In genomic region chr2:34914823-34915082, GRCm38 (mm10) we compare ENCODE assay signal across 9 mouse cellular contexts. TPM values are rescaled to one million over a fixed set of nuclear protein-coding genes. Genes with fewer than 3 reads are reported as not detected.
DNase-seq lines count a peak whose midpoint lies in the region; ATAC-seq and TF ChIP-seq lines count a peak whose summit lies in the region.
"Had no signal": no experiment of that assay in that cellular context is flagged by ENCODE, and none has a peak within 500 bp of the region (broad histone marks: within the 10 kb centered on the region; RNA-seq: fewer than 3 reads in every experiment).

No protein-coding gene starts in this region.

- DNase-seq in heart, postnatal 10 days = no peak
- no peak for DNase-seq in layer of hippocampus, postnatal 36 days
- no peak for DNase-seq in adrenal gland, adult 8-10 months
- DNase-seq: cerebellum, adult 9-10 months had no signal

- no peak for ATAC-seq in heart, embryonic 16.5 days (replicated peaks; ENCODE audit: extremely low read depth, insufficient read depth, low FRiP score)
- no peak for ATAC-seq in hindbrain, embryonic 13.5 days (ENCODE audit: low FRiP score)
- no peak for ATAC-seq in midbrain, embryonic 12.5 days (ENCODE audit: low FRiP score, low read depth)
- no peak for ATAC-seq in frontal cortex, adult (ENCODE audit: low TSS enrichment)

- no peak overlapping the region for H3K9ac ChIP-seq in heart, embryonic 16.5 days (ENCODE audit: low read length)
- H3K9ac ChIP-seq in ES-Bruce4 (ENCODE audit: low read depth, poor library complexity, severe bottlenecking) = peak overlapping the region; percentile 71; the same call in 1 of the 2 replicates
- no peak overlapping the region; the same call in 1 of the 2 replicates for H3K9ac ChIP-seq in hindbrain, embryonic 13.5 days
- no peak overlapping the region for H3K9ac ChIP-seq in midbrain, embryonic 12.5 days (replicated peaks)

- peak overlapping the region; percentile 97 for H3K4me2 ChIP-seq in heart, embryonic 16.5 days (ENCODE audit: low read depth, low read length)
- peak overlapping the region; percentile 82 for H3K4me2 ChIP-seq in hindbrain, embryonic 13.5 days
- peak overlapping the region; percentile 97 for H3K4me2 ChIP-seq in midbrain, embryonic 12.5 days (replicated peaks)

- no peak overlapping the region for H3K27ac ChIP-seq in heart, embryonic 16.5 days (ENCODE audit: low read length)
- 0 out of 2 replicates have a peak overlapping the region, but pooled peaks have one; percentile 11 for H3K27ac ChIP-seq in ES-Bruce4 (ENCODE audit: insufficient read depth, low read length)
- no peak overlapping the region for H3K27ac ChIP-seq in hindbrain, embryonic 13.5 days
- no peak overlapping the region for H3K27ac ChIP-seq in midbrain, embryonic 12.5 days (replicated peaks)

- no peak overlapping the region for H3K4me3 ChIP-seq in heart, embryonic 16.5 days (ENCODE audit: low read length)
- H3K4me3 ChIP-seq in ES-Bruce4 (ENCODE audit: low read depth, low read length) = peak overlapping the region; percentile 67
- peak overlapping the region; percentile 54 for H3K4me3 ChIP-seq in hindbrain, embryonic 13.5 days
- peak overlapping the region; percentile 64; the same call in 1 of the 2 replicates for H3K4me3 ChIP-seq in midbrain, embryonic 12.5 days

- H3K27me3 ChIP-seq in heart, embryonic 16.5 days (ENCODE audit: control insufficient read depth, insufficient read depth, low read length) = peaks cover 3% of the 10 kb centered on the region
- peaks cover 5% of the 10 kb centered on the region; the same call in 1 of the 2 replicates for H3K27me3 ChIP-seq in ES-Bruce4 (ENCODE audit: control insufficient read depth, insufficient read depth, low read length, poor library complexity, severe bottlenecking)
- peaks cover 47% of the 10 kb centered on the region for H3K27me3 ChIP-seq in hindbrain, embryonic 13.5 days
- H3K27me3 ChIP-seq in midbrain, embryonic 12.5 days = peaks cover 51% of the 10 kb centered on the region

- intact Hi-C loops in heart, postnatal 10 days (cut with DNase I) = no loop called here

- 0 out of 2 replicates have a peak, but pooled peaks cover 2% of the 10 kb centered on the region for H3K36me3 ChIP-seq in heart, embryonic 16.5 days (ENCODE audit: control insufficient read depth, insufficient read depth)
- no peaks in the 10 kb centered on the region for H3K36me3 ChIP-seq in ES-Bruce4 (ENCODE audit: control insufficient read depth, insufficient read depth, low read length, poor library complexity, severe bottlenecking)
- no peaks in the 10 kb centered on the region for H3K36me3 ChIP-seq in hindbrain, embryonic 13.5 days
- H3K36me3 ChIP-seq in midbrain, embryonic 12.5 days = no peaks in the 10 kb centered on the region

- no peak for TF ChIP-seq POLR2A in ES-Bruce4 (IDR thresholded peaks at IDR 0.05; ENCODE audit: insufficient read depth, low read length)

- H3K4me1 ChIP-seq in heart, embryonic 16.5 days (ENCODE audit: control insufficient read depth, insufficient read depth, low read length) = peaks cover 19% of the 10 kb centered on the region; the same call in 1 of the 2 replicates
- no peaks in the 10 kb centered on the region for H3K4me1 ChIP-seq in ES-Bruce4 (ENCODE audit: control insufficient read depth, insufficient read depth, low read length)
- peaks cover 22% of the 10 kb centered on the region for H3K4me1 ChIP-seq in hindbrain, embryonic 13.5 days (replicated peaks)
- peaks cover 22% of the 10 kb centered on the region for H3K4me1 ChIP-seq in midbrain, embryonic 12.5 days

- 26% methylated on average over 2 of the region's 2 CpGs for WGBS in heart, embryonic 16.5 days
- WGBS in hindbrain, embryonic 13.5 days = 7% methylated on average over 2 of the region's 2 CpGs
- 6% methylated on average over 2 of the region's 2 CpGs for whole genome bisulfite sequencing in midbrain, embryonic 12.5 days

- TF ChIP-seq EP300 in ES-Bruce4 (IDR thresholded peaks at IDR 0.05; ENCODE audit: insufficient read depth, low read depth, low read length) = no peak

- no peaks in the 10 kb centered on the region for H3K9me3 ChIP-seq in heart, embryonic 16.5 days (replicated peaks; ENCODE audit: control insufficient read depth, low read length)
- no peaks in the 10 kb centered on the region for H3K9me3 ChIP-seq in ES-Bruce4 (replicated peaks; ENCODE audit: control insufficient read depth, insufficient read depth, low read length, poor library complexity, severe bottlenecking)
- H3K9me3 ChIP-seq in hindbrain, embryonic 13.5 days = no peaks in the 10 kb centered on the region
- no peaks in the 10 kb centered on the region for H3K9me3 ChIP-seq in midbrain, embryonic 12.5 days

- no peak for TF ChIP-seq CTCF in ES-Bruce4 (IDR thresholded peaks at IDR 0.05; ENCODE audit: low read depth, low read length)

RNA-seq across cellular contexts. Expression of gene Phf19, which starts 0.9 kb away (rescaled TPM):
- polyA plus RNA-seq in heart, embryonic 16.5 days (2015; fragmentation: Nextera tagmentation; extraction: Ambion mirVana) = 2.1 and 2.6 TPM in 2 replicates
- total RNA-seq in heart, postnatal 10 days (2021) = 1 to 10 TPM; 3.5 to 3.8 TPM
- polyA plus RNA-seq in ES-Bruce4 (2011; ENCODE audit: insufficient read depth, insufficient read length, low read depth, missing spikeins) = 10.3 and 11.8 TPM in 2 replicates
- 1.1 and 1.3 TPM in 2 replicates for polyA plus RNA-seq in hindbrain, embryonic 13.5 days (2015; fragmentation: Nextera tagmentation; extraction: Ambion mirVana)
- 2.7 and 4.1 TPM in 2 replicates for polyA plus RNA-seq in midbrain, embryonic 12.5 days (2016; fragmentation: Nextera tagmentation; extraction: Ambion mirVana)
- 1 to 10 TPM; 1.1 to 1.3 TPM for total RNA-seq in layer of hippocampus, postnatal 36 days (2021)
- 1 to 10 TPM; 2.4 to 4.5 (median 3.6) TPM for total RNA-seq in adrenal gland, adult 8-10 months (2022)

RNA-seq across cellular contexts. Expression of gene Psmd5, which starts 40.0 kb away (rescaled TPM):
- polyA plus RNA-seq in heart, embryonic 16.5 days (2015; fragmentation: Nextera tagmentation; extraction: Ambion mirVana) = 54.0 and 57.4 TPM in 2 replicates
- 10 to 100 TPM; 15.7 to 18.6 TPM for total RNA-seq in heart, postnatal 10 days (2021)
- 63.9 and 77.6 TPM in 2 replicates for polyA plus RNA-seq in ES-Bruce4 (2011; ENCODE audit: insufficient read depth, insufficient read length, low read depth, missing spikeins)
- 95.6 and 105 TPM in 2 replicates for polyA plus RNA-seq in hindbrain, embryonic 13.5 days (2015; fragmentation: Nextera tagmentation; extraction: Ambion mirVana)
- 106 and 107 TPM in 2 replicates for polyA plus RNA-seq in midbrain, embryonic 12.5 days (2016; fragmentation: Nextera tagmentation; extraction: Ambion mirVana)
- 10 to 100 TPM; 40.3 to 44.3 TPM for total RNA-seq in layer of hippocampus, postnatal 36 days (2021)
- 10 to 100 TPM; 42.6 to 49.8 (median 45.8) TPM for total RNA-seq in adrenal gland, adult 8-10 months (2022)

RNA-seq across cellular contexts. Expression of gene Cutal, which starts 40.6 kb away (rescaled TPM):
- polyA plus RNA-seq in heart, embryonic 16.5 days (2015; fragmentation: Nextera tagmentation; extraction: Ambion mirVana) = 0.20 and 0.32 TPM in 2 replicates
- total RNA-seq in heart, postnatal 10 days (2021) = under 1 TPM; 0.31 to 0.77 TPM
- polyA plus RNA-seq in ES-Bruce4 (2011; ENCODE audit: insufficient read depth, insufficient read length, low read depth, missing spikeins) = 1.9 and 7.4 TPM in 2 replicates
- polyA plus RNA-seq in hindbrain, embryonic 13.5 days (2015; fragmentation: Nextera tagmentation; extraction: Ambion mirVana) = not detected in 2 replicates
- polyA plus RNA-seq in midbrain, embryonic 12.5 days (2016; fragmentation: Nextera tagmentation; extraction: Ambion mirVana) = 0.28 TPM in 1 of 2 replicates, not detected in the other
- total RNA-seq in layer of hippocampus, postnatal 36 days (2021) = under 1 TPM; 0.18 to 0.40 TPM
- total RNA-seq in adrenal gland, adult 8-10 months (2022) = 1 to 10 TPM in 1 of 4 experiments, under 1 TPM in 3; 0.41 to 1.4 (median 0.74) TPM

RNA-seq across cellular contexts. Expression of gene Traf1, which starts 46.8 kb away (rescaled TPM):
- polyA plus RNA-seq in heart, embryonic 16.5 days (2015; fragmentation: Nextera tagmentation; extraction: Ambion mirVana) = 2.7 and 3.3 TPM in 2 replicates
- total RNA-seq in heart, postnatal 10 days (2021) = 1 to 10 TPM; 1.3 to 1.8 TPM
- 1.2 and 5.1 TPM in 2 replicates for polyA plus RNA-seq in ES-Bruce4 (2011; ENCODE audit: insufficient read depth, insufficient read length, low read depth, missing spikeins)
- polyA plus RNA-seq in hindbrain, embryonic 13.5 days (2015; fragmentation: Nextera tagmentation; extraction: Ambion mirVana) = 0.73 and 1.9 TPM in 2 replicates
- 0.35 and 1.3 TPM in 2 replicates for polyA plus RNA-seq in midbrain, embryonic 12.5 days (2016; fragmentation: Nextera tagmentation; extraction: Ambion mirVana)
- total RNA-seq in layer of hippocampus, postnatal 36 days (2021) = 1 to 10 TPM; 2.2 to 3.0 TPM
- 1 to 10 TPM; 2.2 to 5.8 (median 3.3) TPM for total RNA-seq in adrenal gland, adult 8-10 months (2022)
